Mouse (Mus musculus): ENCODE data around the gene Angpt4. TPM values are rescaled to one million over a fixed set of nuclear protein-coding genes. Genes with fewer than 3 reads are reported as not detected.

Gene Angpt4
- polyA plus RNA-seq, 1 experiment, result 0.25 TPM

- no peak for TF ChIP-seq CTCF (IDR thresholded peaks at IDR 0.05; ENCODE audit: low read depth, low read length)
- TF ChIP-seq POLR2A (IDR thresholded peaks at IDR 0.05; ENCODE audit: insufficient read depth, low read length), result no peak
- no peak for TF ChIP-seq EP300 (IDR thresholded peaks at IDR 0.05; ENCODE audit: insufficient read depth, low read depth, low read length)
Measured at GRCm38 (mm10) chr2:151895911-151896310, 15.1 kb upstream of the Angpt4 start.

GRCm38 (mm10) chr2:151898106-151898505, 12.9 kb upstream of the Angpt4 start:
- no peaks in the 10 kb centered on the region for H3K36me3 ChIP-seq (ENCODE audit: control insufficient read depth, insufficient read depth, low read length, poor library complexity, severe bottlenecking)
- no peak overlapping the region for H3K9ac ChIP-seq (ENCODE audit: low read depth, poor library complexity, severe bottlenecking)
- no peak overlapping the region for H3K27ac ChIP-seq (ENCODE audit: insufficient read depth, low read length)
- TF ChIP-seq CTCF (IDR thresholded peaks at IDR 0.05; ENCODE audit: low read depth, low read length), result no peak
- TF ChIP-seq POLR2A (IDR thresholded peaks at IDR 0.05; ENCODE audit: insufficient read depth, low read length), result no peak
- TF ChIP-seq EP300 (IDR thresholded peaks at IDR 0.05; ENCODE audit: insufficient read depth, low read depth, low read length), result no peak
- H3K9me3 ChIP-seq (replicated peaks; ENCODE audit: control insufficient read depth, insufficient read depth, low read length, poor library complexity, severe bottlenecking), result no peaks in the 10 kb centered on the region
- H3K4me1 ChIP-seq (ENCODE audit: control insufficient read depth, insufficient read depth, low read length), result no peaks in the 10 kb centered on the region
- H3K4me3 ChIP-seq (ENCODE audit: low read depth, low read length), result no peak overlapping the region
- H3K27me3 ChIP-seq (ENCODE audit: control insufficient read depth, insufficient read depth, low read length, poor library complexity, severe bottlenecking), result no peaks in the 10 kb centered on the region

More at GRCm38 (mm10) chr2:151895911-151896310, 15.1 kb upstream of the Angpt4 start:
- Histone ChIP-seq H3K27me3 (ENCODE audit: control insufficient read depth, insufficient read depth, low read length, poor library complexity, severe bottlenecking) (no peaks in the 10 kb centered on the region), H3K9ac (ENCODE audit: low read depth, poor library complexity, severe bottlenecking) (no peak overlapping the region), H3K36me3 (ENCODE audit: control insufficient read depth, insufficient read depth, low read length, poor library complexity, severe bottlenecking) (no peaks in the 10 kb centered on the region), H3K4me3 (ENCODE audit: low read depth, low read length) (no peak overlapping the region), H3K4me1 (ENCODE audit: control insufficient read depth, insufficient read depth, low read length) (no peaks in the 10 kb centered on the region), H3K9me3 (replicated peaks; ENCODE audit: control insufficient read depth, insufficient read depth, low read length, poor library complexity, severe bottlenecking) (no peaks in the 10 kb centered on the region), H3K27ac (ENCODE audit: insufficient read depth, low read length) (no peak overlapping the region)

GRCm38 (mm10) chr2:151900845-151901244, 10.2 kb upstream of the Angpt4 start:
- Histone ChIP-seq H3K27me3 (ENCODE audit: control insufficient read depth, insufficient read depth, low read length, poor library complexity, severe bottlenecking) (no peaks in the 10 kb centered on the region), H3K36me3 (ENCODE audit: control insufficient read depth, insufficient read depth, low read length, poor library complexity, severe bottlenecking) (no peaks in the 10 kb centered on the region), H3K9me3 (replicated peaks; ENCODE audit: control insufficient read depth, insufficient read depth, low read length, poor library complexity, severe bottlenecking) (no peaks in the 10 kb centered on the region), H3K9ac (ENCODE audit: low read depth, poor library complexity, severe bottlenecking) (no peak overlapping the region), H3K27ac (ENCODE audit: insufficient read depth, low read length) (no peak overlapping the region), H3K4me1 (ENCODE audit: control insufficient read depth, insufficient read depth, low read length) (peaks cover 3% of the 10 kb centered on the region), H3K4me3 (ENCODE audit: low read depth, low read length) (no peak overlapping the region)
- no peak for TF ChIP-seq CTCF (IDR thresholded peaks at IDR 0.05; ENCODE audit: low read depth, low read length)
- TF ChIP-seq EP300 (IDR thresholded peaks at IDR 0.05; ENCODE audit: insufficient read depth, low read depth, low read length), result no peak
- TF ChIP-seq POLR2A (IDR thresholded peaks at IDR 0.05; ENCODE audit: insufficient read depth, low read length), result no peak

- TF ChIP-seq POLR2A (IDR thresholded peaks at IDR 0.05; ENCODE audit: insufficient read depth, low read length) (no peak), EP300 (IDR thresholded peaks at IDR 0.05; ENCODE audit: insufficient read depth, low read depth, low read length) (no peak), CTCF (IDR thresholded peaks at IDR 0.05; ENCODE audit: low read depth, low read length) (no peak)
- H3K27me3 ChIP-seq (ENCODE audit: control insufficient read depth, insufficient read depth, low read length, poor library complexity, severe bottlenecking), result no peaks in the 10 kb centered on the region
- H3K4me3 ChIP-seq (ENCODE audit: low read depth, low read length), result no peak overlapping the region
Measured at GRCm38 (mm10) chr2:151903267-151903666, 7.7 kb upstream of the Angpt4 start.

GRCm38 (mm10) chr2:151903933-151904332, 7.1 kb upstream of the Angpt4 start:
- Histone ChIP-seq H3K27ac (ENCODE audit: insufficient read depth, low read length) (no peak overlapping the region), H3K27me3 (ENCODE audit: control insufficient read depth, insufficient read depth, low read length, poor library complexity, severe bottlenecking) (no peaks in the 10 kb centered on the region), H3K9ac (ENCODE audit: low read depth, poor library complexity, severe bottlenecking) (no peak overlapping the region), H3K4me3 (ENCODE audit: low read depth, low read length) (no peak overlapping the region), H3K9me3 (replicated peaks; ENCODE audit: control insufficient read depth, insufficient read depth, low read length, poor library complexity, severe bottlenecking) (no peaks in the 10 kb centered on the region), H3K36me3 (ENCODE audit: control insufficient read depth, insufficient read depth, low read length, poor library complexity, severe bottlenecking) (no peaks in the 10 kb centered on the region), H3K4me1 (ENCODE audit: control insufficient read depth, insufficient read depth, low read length) (peaks cover 3% of the 10 kb centered on the region)
- TF ChIP-seq POLR2A (IDR thresholded peaks at IDR 0.05; ENCODE audit: insufficient read depth, low read length) (no peak), CTCF (IDR thresholded peaks at IDR 0.05; ENCODE audit: low read depth, low read length) (no peak), EP300 (IDR thresholded peaks at IDR 0.05; ENCODE audit: insufficient read depth, low read depth, low read length) (0 out of 2 replicates have a peak, but pooled peaks have one; percentile 6)

More at GRCm38 (mm10) chr2:151903267-151903666, 7.7 kb upstream of the Angpt4 start:
- Histone ChIP-seq H3K36me3 (ENCODE audit: control insufficient read depth, insufficient read depth, low read length, poor library complexity, severe bottlenecking) (no peaks in the 10 kb centered on the region), H3K9me3 (replicated peaks; ENCODE audit: control insufficient read depth, insufficient read depth, low read length, poor library complexity, severe bottlenecking) (no peaks in the 10 kb centered on the region), H3K27ac (ENCODE audit: insufficient read depth, low read length) (no peak overlapping the region), H3K4me1 (ENCODE audit: control insufficient read depth, insufficient read depth, low read length) (peaks cover 3% of the 10 kb centered on the region), H3K9ac (ENCODE audit: low read depth, poor library complexity, severe bottlenecking) (no peak overlapping the region)

GRCm38 (mm10) chr2:151904636-151905035, 6.4 kb upstream of the Angpt4 start:
- no peak overlapping the region for H3K9ac ChIP-seq (ENCODE audit: low read depth, poor library complexity, severe bottlenecking)
- H3K4me1 ChIP-seq (ENCODE audit: control insufficient read depth, insufficient read depth, low read length), result peaks cover 3% of the 10 kb centered on the region
- no peak overlapping the region for H3K27ac ChIP-seq (ENCODE audit: insufficient read depth, low read length)
- no peak overlapping the region for H3K4me3 ChIP-seq (ENCODE audit: low read depth, low read length)
- no peaks in the 10 kb centered on the region for H3K9me3 ChIP-seq (replicated peaks; ENCODE audit: control insufficient read depth, insufficient read depth, low read length, poor library complexity, severe bottlenecking)
- H3K36me3 ChIP-seq (ENCODE audit: control insufficient read depth, insufficient read depth, low read length, poor library complexity, severe bottlenecking), result no peaks in the 10 kb centered on the region
- no peaks in the 10 kb centered on the region for H3K27me3 ChIP-seq (ENCODE audit: control insufficient read depth, insufficient read depth, low read length, poor library complexity, severe bottlenecking)
- no peak for TF ChIP-seq EP300 (IDR thresholded peaks at IDR 0.05; ENCODE audit: insufficient read depth, low read depth, low read length)
- no peak for TF ChIP-seq POLR2A (IDR thresholded peaks at IDR 0.05; ENCODE audit: insufficient read depth, low read length)
- TF ChIP-seq CTCF (IDR thresholded peaks at IDR 0.05; ENCODE audit: low read depth, low read length), result no peak
